Mouse (Mus musculus) stomach, embryonic 16.5 days (tissue): ENCODE measurements at regions not wholly inside any gene's neighbourhood (a gene's known extent, or its start where the extent isn't known, plus 50 kb on each side); places are given as distances from the start of the nearest gene placed in this dataset.

ENCODE experiments used
- ATAC-seq: fragments of 200-750 bp; cut with Nextera tagmentation; 2 replicates; pipeline ENCODE4 v1.8.0; 2017; ENCODE audit warnings: moderate number of reproducible peaks, moderate TSS enrichment; ENCODE audit not compliant: insufficient read depth, low FRiP score
- H3K27ac ChIP-seq: fragments of 300-500 bp; sonication (generic); 2 replicates; pipeline ENCODE4 v1.5.1; 2014; ENCODE audit warnings: low read length
- H3K27me3 ChIP-seq: fragments of 300-500 bp; sonication (generic); 2 replicates; pipeline ENCODE4 v1.6.1; 2014; ENCODE audit warnings: low read length, control low read depth, mixed read lengths; ENCODE audit not compliant: control insufficient read depth, insufficient read depth
- H3K36me3 ChIP-seq: fragments of 300-500 bp; sonication (generic); 2 replicates; pipeline ENCODE4 v1.6.1; 2014; ENCODE audit warnings: low read length; ENCODE audit not compliant: control insufficient read depth, insufficient read depth
- H3K4me1 ChIP-seq: fragments of 300-500 bp; sonication (generic); 2 replicates; pipeline ENCODE4 v1.6.1; 2014; ENCODE audit warnings: low read length, control low read depth, mixed read lengths; ENCODE audit not compliant: control insufficient read depth, insufficient read depth
- H3K4me2 ChIP-seq: fragments of 300-500 bp; sonication (generic); 2 replicates; pipeline ENCODE4 v1.6.1; 2014; ENCODE audit warnings: low read depth, low read length, mixed read lengths
- H3K4me3 ChIP-seq: fragments of 300-500 bp; sonication (generic); replicated peaks from 2 replicates; pipeline ENCODE4 v1.5.1; 2014; ENCODE audit warnings: mild to moderate bottlenecking, low read length
- H3K9ac ChIP-seq: fragments of 300-500 bp; sonication (generic); 2 replicates; pipeline ENCODE4 v1.6.1; 2014; ENCODE audit warnings: low read length
- H3K9me3 ChIP-seq: fragments of 300-500 bp; sonication (generic); replicated peaks from 2 replicates; pipeline ENCODE4 v1.6.1; 2016; ENCODE audit warnings: low read length, control low read depth; ENCODE audit not compliant: control insufficient read depth
- WGBS: fragments of 180-500 bp; shearing (Covaris S2); extraction: QIAGEN DNeasy Blood & Tissue Kit; methylation state at CpG from one replicate; pipeline ENCODE4 v1.1.7; 2014; 5-methylcytosine and 5-hydroxymethylcytosine counted together

DNA sequence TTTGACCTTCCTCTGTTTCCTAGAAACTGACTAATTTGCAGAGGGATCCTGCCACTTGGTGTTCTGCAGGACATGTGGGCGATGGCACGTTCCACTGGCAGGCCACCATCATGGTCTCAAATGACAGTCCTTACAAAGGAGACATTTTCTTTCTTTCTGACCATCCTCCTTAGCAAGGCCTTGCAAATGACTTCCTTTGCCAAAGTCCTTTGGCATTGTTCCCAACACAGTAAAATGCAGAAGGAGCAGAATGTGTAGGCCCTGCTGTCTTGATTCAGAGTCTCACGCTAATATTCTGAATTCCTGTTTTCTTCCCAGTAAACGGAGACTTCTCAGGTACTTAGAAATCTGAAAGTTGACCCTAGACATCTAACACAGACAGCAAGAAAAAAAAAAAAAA lies 308.3 kb upstream of the Cxadr start:
- no peak overlapping the region for H3K4me2 ChIP-seq
- no peak for ATAC-seq
- 0 out of 2 replicates have a peak, but pooled peaks cover 3% of the 10 kb centered on the region for H3K9me3 ChIP-seq
- H3K27me3 ChIP-seq = no peaks in the 10 kb centered on the region
- H3K27ac ChIP-seq = no peak overlapping the region
- no peak overlapping the region for H3K4me3 ChIP-seq
- no peak overlapping the region for H3K9ac ChIP-seq
- no peaks in the 10 kb centered on the region for H3K4me1 ChIP-seq
- WGBS = 75% methylated on average over 4 of the region's 4 CpGs
- no peaks in the 10 kb centered on the region for H3K36me3 ChIP-seq

DNA sequence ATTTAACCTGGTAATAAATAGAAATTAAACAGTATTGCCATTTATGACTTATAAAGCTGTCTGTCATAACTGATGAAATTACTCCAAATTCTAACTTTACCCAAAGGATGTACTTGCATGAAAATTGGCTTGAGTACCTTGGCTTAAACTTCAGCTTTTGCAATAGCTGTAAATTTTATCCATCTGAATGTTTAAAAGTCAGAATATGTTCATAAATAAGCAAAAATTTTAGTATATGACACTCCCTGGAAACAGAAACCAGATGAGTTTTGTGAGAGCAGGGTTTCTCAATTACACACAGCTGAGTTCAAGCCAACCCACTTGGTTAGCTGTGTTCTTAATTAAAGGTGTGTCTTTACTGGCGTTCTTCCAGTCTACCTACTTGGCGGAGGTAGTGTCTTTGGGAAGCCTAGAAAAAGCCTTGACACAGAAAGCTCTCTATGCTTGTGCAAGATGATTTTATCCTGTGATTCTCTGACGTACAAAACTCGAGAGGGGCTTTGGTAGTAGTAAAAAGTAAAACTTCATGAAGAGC lies 311.4 kb upstream of the Cxadr start:
- Histone ChIP-seq H3K9me3 (0 out of 2 replicates have a peak, but pooled peaks cover 3% of the 10 kb centered on the region), H3K4me2 (no peak overlapping the region), H3K27me3 (no peaks in the 10 kb centered on the region), H3K9ac (no peak overlapping the region), H3K4me3 (no peak overlapping the region), H3K4me1 (no peaks in the 10 kb centered on the region), H3K27ac (no peak overlapping the region), H3K36me3 (no peaks in the 10 kb centered on the region)
- 71% methylated on average over 4 of the region's 4 CpGs for WGBS
- ATAC-seq = no peak

DNA sequence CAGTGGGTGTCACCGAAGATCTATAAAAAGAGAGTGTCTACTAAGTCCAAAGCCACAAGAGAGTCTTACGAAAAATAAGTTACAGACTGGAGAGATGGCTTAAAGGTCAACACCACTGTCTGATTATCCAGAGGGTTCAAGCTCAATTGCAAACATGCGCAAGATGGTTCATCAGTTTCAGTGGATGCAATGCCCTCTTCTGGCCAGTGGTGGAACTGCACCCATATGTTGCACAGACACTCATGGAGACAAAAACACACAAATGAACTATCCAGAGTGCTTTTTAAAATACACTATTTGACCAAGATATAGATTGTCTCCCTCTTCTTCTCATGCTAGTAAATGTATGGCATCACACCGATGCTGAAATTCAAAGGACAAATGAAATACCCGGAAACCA lies 312.1 kb upstream of the Cxadr start:
- WGBS = 96% methylated on average over 5 of the region's 5 CpGs
- ATAC-seq = no peak
- Histone ChIP-seq H3K27me3 (no peaks in the 10 kb centered on the region), H3K9me3 (0 out of 2 replicates have a peak, but pooled peaks cover 3% of the 10 kb centered on the region), H3K4me2 (no peak overlapping the region), H3K9ac (no peak overlapping the region), H3K36me3 (no peaks in the 10 kb centered on the region), H3K27ac (no peak overlapping the region), H3K4me1 (no peaks in the 10 kb centered on the region), H3K4me3 (no peak overlapping the region)

DNA sequence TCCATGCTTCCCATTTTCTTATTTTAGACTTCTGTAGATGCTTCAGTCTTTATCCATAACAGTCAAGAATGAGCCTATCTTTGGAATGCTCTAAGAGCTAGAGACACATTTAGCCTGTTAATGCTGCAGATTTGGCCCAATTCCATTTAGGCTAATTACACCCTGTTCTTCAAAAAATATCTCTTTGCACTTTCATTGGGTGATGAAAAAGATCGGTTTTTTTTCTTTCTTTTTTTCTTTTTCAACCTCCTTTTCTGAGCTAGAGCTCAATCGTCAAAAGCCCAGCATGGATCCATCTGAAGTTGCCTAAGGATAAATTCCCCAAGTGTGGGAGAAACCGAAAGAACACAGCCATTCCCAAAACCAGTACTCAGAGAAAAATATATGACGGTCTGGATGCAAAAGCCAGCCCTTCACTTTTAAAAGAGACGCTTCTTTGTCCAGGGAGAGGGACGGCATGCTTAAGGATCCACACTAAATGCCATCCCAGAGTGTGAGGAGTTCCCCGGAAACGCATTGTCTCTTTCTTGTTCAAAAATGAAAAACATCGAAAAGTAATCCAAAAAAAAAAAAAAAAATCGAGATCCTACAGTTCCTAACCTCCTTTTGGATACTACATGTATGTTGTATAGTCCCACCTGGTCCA lies 314.3 kb upstream of the Cxadr start:
- H3K27me3 ChIP-seq = no peaks in the 10 kb centered on the region
- H3K4me2 ChIP-seq = no peak overlapping the region
- no peak overlapping the region for H3K4me3 ChIP-seq
- 78% methylated on average over 10 of the region's 10 CpGs for WGBS
- 0 out of 2 replicates have a peak, but pooled peaks cover 3% of the 10 kb centered on the region for H3K9me3 ChIP-seq
- H3K36me3 ChIP-seq = no peaks in the 10 kb centered on the region
- H3K27ac ChIP-seq = no peak overlapping the region
- no peak overlapping the region for H3K9ac ChIP-seq
- ATAC-seq = no peak
- no peaks in the 10 kb centered on the region for H3K4me1 ChIP-seq

- Histone ChIP-seq H3K9me3 (no peaks in the 10 kb centered on the region), H3K4me1 (no peaks in the 10 kb centered on the region), H3K27ac (no peak overlapping the region), H3K4me2 (no peak overlapping the region), H3K36me3 (no peaks in the 10 kb centered on the region), H3K9ac (no peak overlapping the region), H3K27me3 (no peaks in the 10 kb centered on the region), H3K4me3 (no peak overlapping the region)
- 82% methylated on average over 1 of the region's 1 CpGs for WGBS
- ATAC-seq = no peak
Measured at GRCm38 (mm10) chr16:77948785-77949184, 346.9 kb upstream of the Gm11146 start.

- Histone ChIP-seq H3K27ac (no peak overlapping the region), H3K4me2 (no peak overlapping the region), H3K36me3 (no peaks in the 10 kb centered on the region), H3K27me3 (no peaks in the 10 kb centered on the region), H3K4me3 (no peak overlapping the region), H3K4me1 (no peaks in the 10 kb centered on the region), H3K9ac (no peak overlapping the region), H3K9me3 (no peaks in the 10 kb centered on the region)
- 35% methylated on average over 2 of the region's 2 CpGs for WGBS
- no peak for ATAC-seq
Measured at GRCm38 (mm10) chr16:77945442-77945841, 343.5 kb upstream of the Gm11146 start.

DNA sequence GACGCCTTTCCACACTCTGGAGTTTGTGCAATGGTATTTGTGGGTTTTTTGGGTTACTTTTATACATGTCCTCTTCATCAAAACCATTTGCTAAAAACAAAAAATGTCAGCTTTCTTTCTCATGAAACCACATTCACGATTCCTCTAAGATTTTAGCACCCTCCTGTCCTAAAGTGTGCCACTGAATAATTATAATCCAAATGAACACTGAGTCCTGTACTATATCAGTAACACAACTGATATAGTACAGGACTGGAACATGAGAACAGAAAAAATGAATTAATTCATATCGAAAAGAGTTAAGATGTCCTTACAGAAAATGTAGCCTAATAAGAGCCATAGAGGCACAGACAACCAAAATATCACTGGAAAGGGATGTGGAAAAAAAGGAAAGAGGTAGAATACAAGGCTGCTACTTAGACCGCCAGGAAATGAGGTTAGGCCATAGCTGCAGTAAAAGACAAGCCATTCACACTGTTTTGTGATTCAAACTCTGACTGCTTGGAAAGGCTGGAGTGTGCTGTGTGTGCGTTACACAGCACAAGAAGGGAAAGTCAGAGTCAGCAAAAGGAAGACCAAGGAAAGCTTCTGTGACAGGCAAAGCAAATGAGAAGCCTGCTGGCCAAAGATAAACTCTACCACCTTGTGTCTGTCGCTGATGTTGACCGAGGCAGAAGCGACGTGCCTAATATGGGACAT lies 329.3 kb upstream of the Gm11146 start:
- H3K4me2 ChIP-seq = no peak overlapping the region
- no peak for ATAC-seq
- no peak overlapping the region for H3K4me3 ChIP-seq
- H3K4me1 ChIP-seq = no peaks in the 10 kb centered on the region
- 72% methylated on average over 9 of the region's 9 CpGs for WGBS
- no peaks in the 10 kb centered on the region for H3K36me3 ChIP-seq
- H3K27me3 ChIP-seq = no peaks in the 10 kb centered on the region
- H3K27ac ChIP-seq = no peak overlapping the region
- H3K9me3 ChIP-seq = no peaks in the 10 kb centered on the region
- H3K9ac ChIP-seq = no peak overlapping the region

- Histone ChIP-seq H3K9me3 (no peaks in the 10 kb centered on the region), H3K4me2 (no peak overlapping the region), H3K4me3 (no peak overlapping the region), H3K4me1 (no peaks in the 10 kb centered on the region), H3K9ac (no peak overlapping the region), H3K27me3 (no peaks in the 10 kb centered on the region), H3K36me3 (no peaks in the 10 kb centered on the region), H3K27ac (no peak overlapping the region)
- WGBS = 54% methylated on average over 6 of the region's 6 CpGs
- ATAC-seq = peak; percentile 37; the same call in 1 of the 2 replicates
Measured at GRCm38 (mm10) chr16:77914160-77915070, 312.5 kb upstream of the Gm11146 start.

DNA sequence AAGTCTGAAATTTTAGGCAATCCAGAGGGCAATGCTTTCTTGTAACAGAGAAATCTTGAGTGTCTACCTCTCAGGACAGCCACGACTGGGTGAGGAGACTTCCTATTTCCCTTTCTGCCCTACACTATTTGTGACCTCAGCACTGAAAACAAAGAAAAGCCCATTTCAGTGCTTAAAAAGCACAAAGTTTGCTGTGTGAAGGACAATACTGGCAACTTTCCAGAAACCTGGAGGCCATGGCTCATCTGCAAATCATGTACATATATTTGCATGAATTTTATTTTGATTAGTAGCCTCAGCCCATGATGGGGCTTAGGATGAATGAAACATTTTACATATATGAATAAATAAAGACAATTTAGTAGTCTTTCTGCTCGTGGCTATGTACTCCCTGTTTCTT lies 292.4 kb upstream of the Gm11146 start:
- Histone ChIP-seq H3K4me2 (no peak overlapping the region), H3K36me3 (no peaks in the 10 kb centered on the region), H3K27me3 (no peaks in the 10 kb centered on the region), H3K9me3 (no peaks in the 10 kb centered on the region), H3K4me1 (no peaks in the 10 kb centered on the region), H3K9ac (no peak overlapping the region), H3K4me3 (no peak overlapping the region), H3K27ac (no peak overlapping the region)
- no peak for ATAC-seq
- WGBS = 57% methylated on average over 2 of the region's 2 CpGs
